Mouse (Mus musculus): ENCODE results near the gene Tbcel.

DNA sequence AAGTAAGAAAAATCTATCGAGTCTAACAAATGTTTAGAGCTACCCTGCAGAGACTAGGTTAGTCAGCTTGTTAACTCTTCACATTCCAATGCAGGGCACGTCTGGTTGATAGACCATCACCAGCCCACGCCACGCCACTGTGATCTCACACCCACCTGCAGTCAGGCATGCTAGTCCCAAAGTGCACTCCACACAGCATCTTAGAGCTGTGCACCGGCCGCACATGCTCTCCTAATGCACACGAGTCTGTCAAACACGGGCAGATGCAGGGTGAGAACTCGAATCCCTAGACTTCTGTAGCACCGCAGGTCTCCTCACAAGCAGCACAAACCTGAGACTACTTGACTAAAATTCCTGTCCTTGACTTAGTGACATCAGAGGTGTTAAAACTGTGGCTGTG, 47.3 kb downstream of the Tbcel start:
- TF ChIP-seq POLR2A (IDR thresholded peaks at IDR 0.05; ENCODE audit: insufficient read depth, low read depth, low read length) (no peak), CTCF (IDR thresholded peaks at IDR 0.05) (no peak), EP300 (IDR thresholded peaks at IDR 0.05; ENCODE audit: insufficient read depth, low read depth, low read length) (no peak)
